Mouse (Mus musculus) liver, embryonic 13.5 days (tissue): ENCODE results near the gene Mrpl40. TPM values are rescaled to one million over a fixed set of nuclear protein-coding genes. Genes with fewer than 3 reads are reported as not detected.

ENCODE experiments used
- ATAC-seq: fragments of 200-750 bp; cut with Nextera tagmentation; 2 replicates; pipeline ENCODE4 v1.8.0; 2017; ENCODE audit warnings: low read depth, mild to moderate bottlenecking, moderate number of reproducible peaks, moderate library complexity
- DNase-seq: peaks from one replicate; pipeline ENCODE4 v3.0.0; 2022
- H3K27ac ChIP-seq: fragments of 300-500 bp; sonication (generic); 2 replicates; pipeline ENCODE4 v1.5.1; 2015; ENCODE audit warnings: moderate library complexity, mild to moderate bottlenecking, inconsistent platforms
- H3K27me3 ChIP-seq: fragments of 300-500 bp; sonication (generic); 2 replicates; pipeline ENCODE4 v1.6.1; 2015; ENCODE audit warnings: mild to moderate bottlenecking, inconsistent platforms
- H3K36me3 ChIP-seq: fragments of 300-500 bp; sonication (generic); 2 replicates; pipeline ENCODE4 v1.6.1; 2015; ENCODE audit warnings: mild to moderate bottlenecking, inconsistent platforms
- H3K4me1 ChIP-seq: fragments of 300-500 bp; sonication (generic); replicated peaks from 2 replicates; pipeline ENCODE4 v1.6.1; 2015; ENCODE audit warnings: inconsistent platforms
- H3K4me2 ChIP-seq: fragments of 300-500 bp; sonication (generic); 2 replicates; pipeline ENCODE4 v1.6.1; 2015; ENCODE audit warnings: inconsistent platforms, mild to moderate bottlenecking, moderate library complexity
- H3K4me3 ChIP-seq: fragments of 300-500 bp; sonication (generic); replicated peaks from 2 replicates; pipeline ENCODE4 v1.5.1; 2015; ENCODE audit warnings: mild to moderate bottlenecking, inconsistent platforms
- H3K9ac ChIP-seq: fragments of 300-500 bp; sonication (generic); 2 replicates; pipeline ENCODE4 v1.6.1; 2015; ENCODE audit warnings: mild to moderate bottlenecking, inconsistent platforms
- H3K9me3 ChIP-seq: fragments of 300-500 bp; sonication (generic); replicated peaks from 2 replicates; pipeline ENCODE4 v1.6.1; 2016; ENCODE audit warnings: inconsistent platforms
- WGBS: fragments of 180-500 bp; shearing (Covaris S2); methylation state at CpG from one replicate; pipeline ENCODE4 v1.1.7; 2015; ENCODE audit not compliant: insufficient replicate concordance; 5-methylcytosine and 5-hydroxymethylcytosine counted together
- polyA plus RNA-seq: library from polyadenylated mRNA; unstranded; fragments of >200 nt; fragmentation: Nextera tagmentation; extraction: Ambion mirVana; gene quantifications from 2 replicates; pipeline ENCODE4 v1.2.1, GENCODE M21; 2015

Mrpl40 gene
- polyA plus RNA-seq, 1 experiment from 2014 or later = 84.7 TPM

GRCm38 (mm10) chr16:18822925-18823324 lies 53.7 kb downstream of the Mrpl40 start:
- WGBS = 73% methylated on average over 4 of the region's 4 CpGs
- DNase-seq = no peak
- Histone ChIP-seq H3K4me1 (peaks cover 21% of the 10 kb centered on the region), H3K9me3 (no peaks in the 10 kb centered on the region), H3K27me3 (no peaks in the 10 kb centered on the region), H3K4me2 (no peak overlapping the region), H3K27ac (no peak overlapping the region), H3K4me3 (no peak overlapping the region), H3K36me3 (peaks cover 98% of the 10 kb centered on the region), H3K9ac (no peak overlapping the region)
- ATAC-seq = no peak

- no peaks in the 10 kb centered on the region for H3K27me3 ChIP-seq
- H3K9me3 ChIP-seq = no peaks in the 10 kb centered on the region
- WGBS = 25% methylated on average over 1 of the region's 1 CpGs
- no peak for DNase-seq
- H3K36me3 ChIP-seq = peaks cover 98% of the 10 kb centered on the region
- no peak overlapping the region for H3K27ac ChIP-seq
- ATAC-seq = peak; percentile 23; the same call in 1 of the 2 replicates
- H3K4me1 ChIP-seq = peaks cover 21% of the 10 kb centered on the region
- no peak overlapping the region for H3K4me2 ChIP-seq
- no peak overlapping the region for H3K4me3 ChIP-seq
- H3K9ac ChIP-seq = no peak overlapping the region
These were observed 54.3 kb downstream of the Mrpl40 start for GRCm38 (mm10) chr16:18822356-18822755.

Other genes with a start within 250 kb of the Mrpl40 start
- 2.4 and 2.6 TPM in 2 replicates for gene Sept5, start 246.9 kb downstream of the Mrpl40 start, polyA plus RNA-seq
- 7.8 and 8.3 TPM in 2 replicates for gene Cldn5, start 100.0 kb downstream of the Mrpl40 start, polyA plus RNA-seq
- gene Ufd1, start 65.1 kb downstream of the Mrpl40 start, polyA plus RNA-seq = 47.0 and 53.3 TPM in 2 replicates
- 46.2 and 51.5 TPM in 2 replicates for gene Cdc45, start 64.9 kb downstream of the Mrpl40 start, polyA plus RNA-seq
- gene 2510002D24Rik, start 40.3 kb downstream of the Mrpl40 start, polyA plus RNA-seq = 20.3 and 23.8 TPM in 2 replicates
- gene Gm28539, start 40.3 kb downstream of the Mrpl40 start, polyA plus RNA-seq = not detected in 2 replicates
- gene Hira, start 175 bp upstream of the Mrpl40 start, polyA plus RNA-seq = 7.9 and 9.1 TPM in 2 replicates